Mouse (Mus musculus) limb, embryonic 15.5 days (tissue): ENCODE measurements around the gene Wdfy3. TPM values are rescaled to one million over a fixed set of nuclear protein-coding genes. Genes with fewer than 3 reads are reported as not detected.
"Not testable (repeated sequence)": the region's sequence is repeated elsewhere in the genome, so short reads cannot be mapped to it uniquely, and the experiment has no call there.

Source experiments
- ATAC-seq: fragments of 200-750 bp; cut with Nextera tagmentation; 2 replicates; pipeline ENCODE4 v1.8.0; 2017; ENCODE audit warnings: low read depth, moderate TSS enrichment; ENCODE audit not compliant: insufficient number of reproducible peaks, low FRiP score, low TSS enrichment
- H3K27ac ChIP-seq: fragments of 300-500 bp; sonication (generic); 2 replicates; pipeline ENCODE4 v1.5.1; 2015; ENCODE audit warnings: moderate library complexity, mild to moderate bottlenecking, inconsistent platforms
- H3K27me3 ChIP-seq: fragments of 300-500 bp; sonication (generic); 2 replicates; pipeline ENCODE4 v1.6.1; 2015; ENCODE audit warnings: inconsistent platforms
- H3K36me3 ChIP-seq: fragments of 300-500 bp; sonication (generic); 2 replicates; pipeline ENCODE4 v1.6.1; 2015; ENCODE audit warnings: inconsistent platforms
- H3K4me1 ChIP-seq: fragments of 300-500 bp; sonication (generic); 2 replicates; pipeline ENCODE4 v1.6.1; 2015; ENCODE audit warnings: inconsistent platforms
- H3K4me2 ChIP-seq: fragments of 300-500 bp; sonication (generic); 2 replicates; pipeline ENCODE4 v1.6.1; 2015; ENCODE audit warnings: mild to moderate bottlenecking, inconsistent platforms
- H3K4me3 ChIP-seq: fragments of 300-500 bp; sonication (generic); 2 replicates; pipeline ENCODE4 v1.5.1; 2015; ENCODE audit warnings: mild to moderate bottlenecking, inconsistent platforms
- H3K9ac ChIP-seq: fragments of 300-500 bp; sonication (generic); 2 replicates; pipeline ENCODE4 v1.6.1; 2015; ENCODE audit warnings: inconsistent platforms
- H3K9me3 ChIP-seq: fragments of 300-500 bp; sonication (generic); 2 replicates; pipeline ENCODE4 v1.6.1; 2016; ENCODE audit warnings: inconsistent platforms
- WGBS: fragments of 180-500 bp; shearing (Covaris S2); methylation state at CpG from one replicate; pipeline ENCODE4 v1.1.7; 2015; 5-methylcytosine and 5-hydroxymethylcytosine counted together
- polyA plus RNA-seq: library from polyadenylated mRNA; unstranded; fragments of >200 nt; fragmentation: Nextera tagmentation; extraction: Ambion mirVana; gene quantifications from 2 replicates; pipeline ENCODE4 v1.2.1, GENCODE M21; 2015

The Wdfy3 gene
- polyA plus RNA-seq, result 12.3 and 14.4 TPM in 2 replicates

- ATAC-seq, result peak; percentile 91
- peak within 1 kb of the TSS; percentile 90 for H3K4me3 ChIP-seq
- WGBS, result under 1% methylated on average over 61 of the region's 62 CpGs
- H3K9ac ChIP-seq, result peak within 1 kb of the TSS; percentile 98
- H3K27ac ChIP-seq, result peak within 1 kb of the TSS; percentile 95
- no peaks in the 10 kb centered on the region for H3K36me3 ChIP-seq
- no peaks in the 10 kb centered on the region for H3K9me3 ChIP-seq
- H3K27me3 ChIP-seq, result no peaks in the 10 kb centered on the region
- H3K4me1 ChIP-seq, result peaks cover 23% of the 10 kb centered on the region
- peak within 1 kb of the TSS; percentile 70 for H3K4me2 ChIP-seq
These were observed at the start of gene Wdfy3 for GRCm38 (mm10) chr5:102069767-102070413. Wdfy3 (minus strand) TSS chr5:102069921.

GRCm38 (mm10) chr5:102113009-102113408 lies 43.3 kb upstream of the Wdfy3 start:
- no peaks in the 10 kb centered on the region for H3K36me3 ChIP-seq
- WGBS, result 46% methylated on average over 14 of the region's 14 CpGs
- H3K9ac ChIP-seq, result no peak overlapping the region
- no peaks in the 10 kb centered on the region; the same call in 1 of the 2 replicates for H3K4me1 ChIP-seq
- H3K4me2 ChIP-seq, result 0 out of 2 replicates have a peak overlapping the region, but pooled peaks have one; percentile 14
- ATAC-seq, result no peak; the same call in 1 of the 2 replicates
- no peak overlapping the region for H3K4me3 ChIP-seq
- H3K27ac ChIP-seq, result no peak overlapping the region
- no peaks in the 10 kb centered on the region for H3K9me3 ChIP-seq
- no peaks in the 10 kb centered on the region for H3K27me3 ChIP-seq

GRCm38 (mm10) chr5:102112034-102112433 lies 42.3 kb upstream of the Wdfy3 start:
- H3K9ac ChIP-seq, result no peak overlapping the region
- H3K4me3 ChIP-seq, result no peak overlapping the region
- H3K36me3 ChIP-seq, result no peaks in the 10 kb centered on the region
- WGBS, result 85% methylated on average over 7 of the region's 7 CpGs
- H3K4me2 ChIP-seq, result no peak overlapping the region
- no peak for ATAC-seq
- H3K4me1 ChIP-seq, result no peaks in the 10 kb centered on the region; the same call in 1 of the 2 replicates
- no peak overlapping the region for H3K27ac ChIP-seq
- no peaks in the 10 kb centered on the region for H3K9me3 ChIP-seq
- H3K27me3 ChIP-seq, result no peaks in the 10 kb centered on the region

DNA sequence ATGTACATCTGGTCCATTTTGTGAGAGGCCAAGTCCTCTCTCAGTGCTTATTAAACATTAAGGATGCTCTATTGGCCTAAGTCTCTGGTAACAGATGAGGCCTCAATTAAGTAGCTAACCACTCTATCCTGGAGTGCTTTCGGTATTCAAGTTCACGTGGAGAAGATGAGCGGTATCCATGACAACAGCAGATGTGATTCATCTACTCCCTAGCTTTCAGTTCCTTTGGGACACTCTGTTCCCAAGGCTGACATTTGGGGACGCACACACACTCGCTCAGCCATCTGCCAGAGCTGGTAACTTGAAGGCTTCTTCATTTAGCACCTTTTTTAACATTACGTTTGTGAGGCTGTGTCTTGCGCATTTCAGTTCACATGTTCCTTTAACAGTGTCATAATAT lies 40.3 kb upstream of the Wdfy3 start:
- H3K9me3 ChIP-seq, result no peaks in the 10 kb centered on the region
- no peak overlapping the region for H3K4me2 ChIP-seq
- H3K27ac ChIP-seq, result no peak overlapping the region
- H3K4me3 ChIP-seq, result no peak overlapping the region
- no peaks in the 10 kb centered on the region for H3K27me3 ChIP-seq
- H3K36me3 ChIP-seq, result no peaks in the 10 kb centered on the region
- 85% methylated on average over 7 of the region's 7 CpGs for WGBS
- no peaks in the 10 kb centered on the region; the same call in 1 of the 2 replicates for H3K4me1 ChIP-seq
- ATAC-seq, result no peak
- H3K9ac ChIP-seq, result no peak overlapping the region

DNA sequence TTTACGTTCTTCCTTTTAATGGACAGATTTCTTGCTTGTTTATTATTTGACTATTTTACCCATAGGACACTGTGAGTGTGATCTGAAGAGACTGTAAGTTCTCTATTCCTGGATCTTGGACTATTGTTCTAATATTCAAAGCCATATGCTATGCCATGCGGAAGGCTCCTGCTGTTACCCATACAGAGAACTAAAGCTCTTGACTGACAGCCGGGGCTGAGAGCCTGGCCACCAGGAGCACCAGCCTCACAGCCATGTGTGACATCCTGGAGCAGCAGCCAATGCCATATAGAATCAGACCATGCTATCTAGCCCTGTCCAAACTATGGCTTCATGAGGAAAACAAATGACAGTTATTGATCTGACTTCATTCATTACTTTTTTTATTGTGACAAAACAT lies 36.2 kb upstream of the Wdfy3 start:
- Histone ChIP-seq H3K36me3 (no peaks in the 10 kb centered on the region), H3K9me3 (no peaks in the 10 kb centered on the region), H3K4me2 (no peak overlapping the region), H3K27ac (no peak overlapping the region), H3K27me3 (no peaks in the 10 kb centered on the region), H3K4me3 (no peak overlapping the region), H3K4me1 (no peaks in the 10 kb centered on the region), H3K9ac (no peak overlapping the region)
- ATAC-seq, result no peak
- WGBS, result 79% methylated on average over 3 of the region's 3 CpGs

GRCm38 (mm10) chr5:102101815-102102214 lies 32.1 kb upstream of the Wdfy3 start:
- H3K36me3 ChIP-seq, H3K27me3 ChIP-seq, H3K4me1 ChIP-seq, H3K9me3 ChIP-seq, H3K9ac ChIP-seq, H3K27ac ChIP-seq, ATAC-seq, H3K4me2 ChIP-seq, H3K4me3 ChIP-seq: not testable (repeated sequence)
- 85% methylated on average over 1 of the region's 1 CpGs for WGBS

DNA sequence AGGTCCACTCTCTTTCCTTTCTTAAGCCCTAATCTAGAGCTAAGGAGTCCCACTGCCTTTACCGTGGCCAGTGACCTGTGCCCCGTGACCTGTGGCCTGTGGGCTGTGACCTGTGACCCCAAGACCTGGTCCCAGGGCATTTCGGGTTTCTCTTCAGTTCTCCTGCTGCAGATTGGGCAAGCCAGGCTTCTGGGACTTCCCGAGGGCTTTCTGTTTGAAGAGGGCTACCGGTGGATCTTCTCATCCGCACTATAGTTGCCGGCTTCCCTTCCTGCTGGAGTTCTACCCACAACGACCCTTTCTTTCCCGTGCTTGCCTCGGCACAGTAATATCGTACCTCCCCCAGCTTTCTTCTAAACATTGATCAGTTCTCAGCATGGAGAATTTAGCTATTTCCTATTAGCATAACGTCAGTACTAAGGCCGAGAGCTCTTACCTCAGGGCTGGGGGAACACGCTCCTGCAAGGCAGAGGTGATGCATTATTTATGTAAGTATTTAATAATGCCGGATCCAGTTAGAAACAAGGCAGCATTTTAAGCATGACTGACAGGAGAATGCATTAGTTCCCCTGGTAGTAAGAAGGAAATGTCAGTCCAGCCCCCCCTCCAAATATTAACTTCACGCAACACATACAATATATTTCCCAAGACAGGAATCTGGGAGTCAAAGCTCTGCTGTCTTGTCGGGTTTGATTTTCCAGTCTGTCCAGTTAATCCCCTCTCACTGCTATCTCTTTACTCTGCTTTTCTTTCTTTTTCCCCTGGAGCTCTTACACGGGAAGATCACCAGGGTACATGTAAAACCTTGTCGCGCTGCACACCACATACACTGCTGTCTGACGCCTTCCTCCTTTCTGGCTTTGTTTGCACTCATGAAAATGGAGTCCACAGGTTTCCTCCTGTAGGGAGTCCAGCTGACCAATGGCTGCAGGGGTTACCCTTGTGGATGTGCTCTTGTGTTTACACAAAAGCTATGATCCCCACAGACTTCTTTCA lies 30.8 kb upstream of the Wdfy3 start:
- Histone ChIP-seq H3K4me2 (no peak overlapping the region), H3K4me1 (no peaks in the 10 kb centered on the region), H3K36me3 (no peaks in the 10 kb centered on the region), H3K4me3 (no peak overlapping the region), H3K27me3 (no peaks in the 10 kb centered on the region), H3K9me3 (no peaks in the 10 kb centered on the region), H3K27ac (0 out of 2 replicates have a peak overlapping the region, but pooled peaks have one; percentile 9), H3K9ac (no peak overlapping the region)
- 66% methylated on average over 21 of the region's 21 CpGs for WGBS
- no peak for ATAC-seq

- 83% methylated on average over 4 of the region's 4 CpGs for WGBS
- no peak for ATAC-seq
- no peaks in the 10 kb centered on the region for H3K9me3 ChIP-seq
- no peaks in the 10 kb centered on the region for H3K4me1 ChIP-seq
- no peak overlapping the region for H3K27ac ChIP-seq
- no peaks in the 10 kb centered on the region for H3K36me3 ChIP-seq
- no peak overlapping the region for H3K9ac ChIP-seq
- no peak overlapping the region for H3K4me2 ChIP-seq
- H3K27me3 ChIP-seq, result no peaks in the 10 kb centered on the region
- H3K4me3 ChIP-seq, result no peak overlapping the region
These were observed 25.9 kb upstream of the Wdfy3 start for GRCm38 (mm10) chr5:102095576-102095975.

GRCm38 (mm10) chr5:102090686-102091085 lies 21.0 kb upstream of the Wdfy3 start:
- Histone ChIP-seq H3K9ac (no peak overlapping the region), H3K4me3 (no peak overlapping the region), H3K27ac (no peak overlapping the region), H3K9me3 (no peaks in the 10 kb centered on the region), H3K36me3 (no peaks in the 10 kb centered on the region), H3K4me1 (no peaks in the 10 kb centered on the region), H3K27me3 (no peaks in the 10 kb centered on the region), H3K4me2 (no peak overlapping the region)
- 79% methylated on average over 3 of the region's 3 CpGs for WGBS
- no peak for ATAC-seq

DNA sequence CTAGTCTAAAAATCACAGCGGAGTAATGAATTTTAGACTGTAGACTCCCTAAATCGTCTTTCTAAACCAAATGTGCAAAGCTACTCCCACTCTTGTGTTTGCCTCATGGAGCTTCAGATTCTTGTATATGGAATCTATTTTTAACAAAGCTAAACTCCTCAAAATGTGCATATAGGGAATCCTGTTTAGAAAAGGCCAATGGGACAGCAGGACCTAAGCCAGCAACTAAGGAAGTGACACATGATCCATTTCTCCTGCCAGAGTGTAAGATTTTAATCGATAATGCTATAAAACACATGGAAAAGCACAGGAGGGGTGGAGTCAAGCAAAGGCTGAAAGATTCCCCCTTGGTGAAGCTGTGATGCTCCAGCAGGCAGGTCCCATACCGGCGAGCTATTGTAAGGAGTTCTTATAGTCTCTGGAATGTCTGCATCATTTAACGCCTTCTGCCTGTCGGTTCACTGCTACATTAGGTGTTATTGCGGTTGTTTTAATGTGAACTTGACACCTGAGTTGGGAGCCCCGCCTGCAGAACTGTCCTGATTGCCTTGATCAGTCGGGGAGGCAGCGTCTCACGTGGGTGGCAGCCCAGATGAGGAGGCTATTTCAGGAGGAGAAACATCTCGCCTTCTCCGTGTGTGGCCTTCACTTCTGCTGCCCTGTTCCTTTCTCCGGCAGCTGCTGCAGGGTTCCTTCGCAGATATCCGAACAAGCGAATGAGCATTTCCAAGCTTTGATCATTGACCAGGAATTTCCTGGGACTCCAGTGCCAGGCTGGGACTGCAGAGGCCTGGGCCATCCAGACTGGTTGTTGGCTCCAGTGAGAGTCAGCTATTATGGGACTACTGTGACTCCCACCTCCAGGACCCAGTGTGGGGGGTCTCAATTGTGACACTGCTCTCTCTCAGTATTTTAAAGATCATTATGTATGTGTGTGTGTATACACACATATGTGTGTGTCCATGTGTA lies 15.3 kb upstream of the Wdfy3 start:
- no peak overlapping the region for H3K4me2 ChIP-seq

GRCm38 (mm10) chr5:102074086-102074485 lies 4.4 kb upstream of the Wdfy3 start:
- Histone ChIP-seq H3K4me2 (no peak overlapping the region), H3K27ac (no peak overlapping the region), H3K27me3 (no peaks in the 10 kb centered on the region), H3K9me3 (no peaks in the 10 kb centered on the region), H3K36me3 (no peaks in the 10 kb centered on the region), H3K4me1 (peaks cover 8% of the 10 kb centered on the region), H3K9ac (no peak overlapping the region), H3K4me3 (no peak overlapping the region)
- 0% methylated on average over 1 of the region's 1 CpGs for WGBS
- ATAC-seq, result no peak

More for the DNA sequence above, 15.3 kb upstream of the Wdfy3 start:
- Histone ChIP-seq H3K9me3 (no peaks in the 10 kb centered on the region), H3K27me3 (no peaks in the 10 kb centered on the region), H3K9ac (no peak overlapping the region), H3K27ac (no peak overlapping the region), H3K4me3 (no peak overlapping the region), H3K4me1 (no peaks in the 10 kb centered on the region), H3K36me3 (no peaks in the 10 kb centered on the region)
- WGBS, result 20% methylated on average over 18 of the region's 18 CpGs
- no peak for ATAC-seq
